Mouse (Mus musculus): ENCODE measurements at regions not wholly inside any gene's neighbourhood (a gene's known extent, or its start where the extent isn't known, plus 50 kb on each side); places are given as distances from the start of the nearest gene placed in this dataset.

DNA sequence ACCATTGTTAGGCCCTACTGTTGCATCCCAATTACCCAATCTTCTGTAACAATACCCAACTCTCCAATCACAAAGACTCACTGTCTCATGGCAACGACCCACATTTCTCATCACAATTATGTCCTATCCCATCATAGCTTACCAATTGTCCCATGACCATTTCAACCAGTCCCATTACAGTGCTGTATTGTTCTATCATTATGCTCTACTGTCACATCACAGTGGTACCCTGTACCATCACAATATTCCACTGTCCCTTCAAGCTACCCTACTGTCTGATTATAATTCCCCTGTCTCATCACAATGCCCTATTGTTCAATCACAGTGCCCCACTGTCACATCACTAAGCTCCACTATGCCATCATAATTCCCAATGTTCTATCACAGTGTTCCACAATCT lies 260.0 kb downstream of the Plekhb2 start:
- Histone ChIP-seq H3K36me3 (ENCODE audit: control insufficient read depth, insufficient read depth, low read length) (no peaks in the 10 kb centered on the region), H3K9ac (ENCODE audit: low read length) (no peak overlapping the region), H3K27ac (ENCODE audit: low read length) (no peak overlapping the region), H3K4me2 (ENCODE audit: low read depth, low read length) (no peak overlapping the region), H3K9me3 (replicated peaks; ENCODE audit: control insufficient read depth, low read length) (no peaks in the 10 kb centered on the region), H3K27me3 (ENCODE audit: control insufficient read depth, insufficient read depth, low read length) (no peaks in the 10 kb centered on the region), H3K4me3 (replicated peaks; ENCODE audit: low read length) (no peak overlapping the region), H3K4me1 (ENCODE audit: control insufficient read depth, insufficient read depth, low read length) (no peaks in the 10 kb centered on the region)
- WGBS = 60% methylated on average over 1 of the region's 1 CpGs
- ATAC-seq (ENCODE audit: insufficient read depth, low FRiP score) = no peak

DNA sequence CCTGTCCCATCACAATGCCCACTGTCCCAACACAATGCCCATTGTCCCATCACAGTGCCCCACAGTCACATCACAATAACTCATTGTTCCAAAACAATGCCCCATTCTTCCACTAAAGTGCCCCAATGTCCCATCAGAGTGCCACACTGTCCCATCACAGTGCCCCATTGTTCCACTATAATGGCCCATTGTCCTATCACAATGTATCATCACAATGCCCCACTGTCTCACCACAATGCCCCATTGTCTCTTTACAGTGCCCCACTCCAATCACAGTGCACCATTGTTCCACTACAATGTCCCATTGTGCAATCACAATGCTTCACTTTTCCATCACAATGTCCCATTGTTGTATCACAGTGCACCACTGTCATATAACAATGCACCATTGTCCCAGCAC lies 265.7 kb downstream of the Plekhb2 start:
- H3K27ac ChIP-seq (ENCODE audit: low read length) = no peak overlapping the region
- H3K4me2 ChIP-seq (ENCODE audit: low read depth, low read length) = no peak overlapping the region
- H3K4me3 ChIP-seq (replicated peaks; ENCODE audit: low read length) = no peak overlapping the region
- no peak for ATAC-seq (ENCODE audit: insufficient read depth, low FRiP score)
- H3K9me3 ChIP-seq (replicated peaks; ENCODE audit: control insufficient read depth, low read length) = 0 out of 2 replicates have a peak, but pooled peaks cover 5% of the 10 kb centered on the region
- no peaks in the 10 kb centered on the region for H3K4me1 ChIP-seq (ENCODE audit: control insufficient read depth, insufficient read depth, low read length)
- no peaks in the 10 kb centered on the region for H3K36me3 ChIP-seq (ENCODE audit: control insufficient read depth, insufficient read depth, low read length)
- no peak overlapping the region for H3K9ac ChIP-seq (ENCODE audit: low read length)
- H3K27me3 ChIP-seq (ENCODE audit: control insufficient read depth, insufficient read depth, low read length) = no peaks in the 10 kb centered on the region

DNA sequence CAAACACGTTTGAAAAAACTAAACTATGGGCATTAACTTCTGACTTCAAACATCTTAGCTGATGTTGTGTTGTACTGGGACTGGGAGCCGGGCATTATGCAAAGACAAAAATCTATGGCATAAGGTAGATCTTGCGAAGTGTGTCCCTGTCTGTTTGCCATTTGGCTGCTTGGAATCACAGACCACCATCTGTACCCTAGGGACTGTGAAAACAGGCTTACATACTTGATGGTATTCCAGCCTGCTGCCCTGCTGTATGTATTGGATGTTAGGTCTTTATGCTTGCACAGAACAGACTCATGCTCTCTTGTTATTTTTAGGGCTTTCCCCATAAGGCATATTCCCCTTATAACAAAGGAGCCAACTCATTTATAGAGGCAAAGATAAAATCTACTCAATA lies 288.1 kb downstream of the Plekhb2 start:
- H3K27ac ChIP-seq (ENCODE audit: low read length) = no peak overlapping the region
- WGBS = 82% methylated on average over 3 of the region's 3 CpGs
- no peaks in the 10 kb centered on the region for H3K36me3 ChIP-seq (ENCODE audit: control insufficient read depth, insufficient read depth, low read length)
- no peaks in the 10 kb centered on the region for H3K27me3 ChIP-seq (ENCODE audit: control insufficient read depth, insufficient read depth, low read length)
- no peak for ATAC-seq (ENCODE audit: insufficient read depth, low FRiP score)
- no peak overlapping the region for H3K4me3 ChIP-seq (replicated peaks; ENCODE audit: low read length)
- no peak overlapping the region for H3K4me2 ChIP-seq (ENCODE audit: low read depth, low read length)
- no peak overlapping the region for H3K9ac ChIP-seq (ENCODE audit: low read length)
- H3K9me3 ChIP-seq (replicated peaks; ENCODE audit: control insufficient read depth, low read length) = no peaks in the 10 kb centered on the region
- no peaks in the 10 kb centered on the region for H3K4me1 ChIP-seq (ENCODE audit: control insufficient read depth, insufficient read depth, low read length)

DNA sequence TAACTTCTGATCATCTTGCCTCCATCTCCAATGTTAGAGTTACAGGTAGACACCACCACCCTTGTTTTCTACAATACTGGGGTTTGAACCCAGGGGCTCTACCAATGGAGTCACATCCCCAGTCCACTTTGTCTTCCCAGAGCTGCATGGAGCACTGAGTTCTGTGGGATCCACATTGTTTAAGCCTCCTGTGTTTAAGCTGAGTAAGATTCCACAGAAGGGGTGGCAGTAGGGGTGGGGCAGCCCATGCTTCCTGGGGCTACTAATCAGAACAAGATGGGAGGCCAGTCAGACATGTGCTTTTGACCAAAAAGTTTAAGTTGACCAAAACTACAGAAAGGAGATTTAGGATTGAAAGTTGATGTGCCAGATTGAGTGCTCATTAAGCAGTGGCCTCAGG lies 299.3 kb downstream of the Plekhb2 start:
- Histone ChIP-seq H3K4me2 (ENCODE audit: low read depth, low read length) (no peak overlapping the region), H3K9me3 (replicated peaks; ENCODE audit: control insufficient read depth, low read length) (no peaks in the 10 kb centered on the region), H3K4me3 (replicated peaks; ENCODE audit: low read length) (no peak overlapping the region), H3K4me1 (ENCODE audit: control insufficient read depth, insufficient read depth, low read length) (no peaks in the 10 kb centered on the region), H3K27me3 (ENCODE audit: control insufficient read depth, insufficient read depth, low read length) (no peaks in the 10 kb centered on the region), H3K36me3 (ENCODE audit: control insufficient read depth, insufficient read depth, low read length) (no peaks in the 10 kb centered on the region), H3K9ac (ENCODE audit: low read length) (no peak overlapping the region), H3K27ac (ENCODE audit: low read length) (no peak overlapping the region)
- ATAC-seq (ENCODE audit: insufficient read depth, low FRiP score) = no peak

DNA sequence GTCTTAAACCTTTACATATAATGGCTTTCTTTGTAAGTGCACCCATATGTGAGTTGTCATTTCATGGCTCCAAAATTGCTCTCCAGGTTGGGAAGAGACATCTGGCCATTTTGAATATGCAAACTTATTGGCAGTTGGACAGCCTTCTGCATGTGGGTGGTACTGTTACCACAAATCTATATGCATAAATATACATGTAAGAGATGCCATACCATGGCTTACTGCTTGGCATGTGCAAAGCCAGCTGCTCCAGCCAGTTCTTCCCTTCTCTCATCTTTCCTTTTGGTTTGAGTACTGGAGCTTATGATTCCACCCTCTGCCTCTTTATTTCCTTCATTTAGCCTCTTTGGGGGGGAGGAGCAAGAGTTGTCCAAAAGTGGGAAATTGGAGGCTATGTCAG lies 312.7 kb downstream of the Plekhb2 start:
- no peaks in the 10 kb centered on the region for H3K27me3 ChIP-seq (ENCODE audit: control insufficient read depth, insufficient read depth, low read length)
- no peak overlapping the region for H3K9ac ChIP-seq (ENCODE audit: low read length)
- H3K4me3 ChIP-seq (replicated peaks; ENCODE audit: low read length) = no peak overlapping the region
- no peak overlapping the region for H3K4me2 ChIP-seq (ENCODE audit: low read depth, low read length)
- no peaks in the 10 kb centered on the region for H3K36me3 ChIP-seq (ENCODE audit: control insufficient read depth, insufficient read depth, low read length)
- no peaks in the 10 kb centered on the region for H3K4me1 ChIP-seq (ENCODE audit: control insufficient read depth, insufficient read depth, low read length)
- no peak overlapping the region for H3K27ac ChIP-seq (ENCODE audit: low read length)
- no peaks in the 10 kb centered on the region for H3K9me3 ChIP-seq (replicated peaks; ENCODE audit: control insufficient read depth, low read length)
- ATAC-seq (ENCODE audit: insufficient read depth, low FRiP score) = no peak

DNA sequence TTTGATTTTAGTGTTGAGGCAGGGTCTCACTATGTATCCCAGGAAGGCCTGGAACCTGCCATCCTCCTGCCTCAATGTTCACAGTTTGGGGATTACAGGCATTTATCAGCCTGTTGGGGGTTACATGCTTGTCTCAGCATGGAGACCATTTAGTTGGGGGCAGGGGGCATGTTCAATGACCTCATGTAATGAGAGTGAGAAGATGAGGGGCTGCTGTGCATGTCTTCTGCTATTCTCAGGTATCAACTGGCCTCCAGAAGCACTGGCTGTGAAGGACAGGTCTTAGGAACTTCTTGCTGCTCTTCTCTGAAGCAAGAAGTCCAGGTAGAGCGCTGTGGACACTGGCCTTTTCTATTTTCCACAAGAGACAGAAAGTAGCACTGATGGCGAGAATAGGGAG lies 350.9 kb downstream of the Plekhb2 start:
- H3K27ac ChIP-seq (ENCODE audit: low read length) = no peak overlapping the region
- no peaks in the 10 kb centered on the region for H3K27me3 ChIP-seq (ENCODE audit: control insufficient read depth, insufficient read depth, low read length)
- H3K9me3 ChIP-seq (replicated peaks; ENCODE audit: control insufficient read depth, low read length) = no peaks in the 10 kb centered on the region
- H3K36me3 ChIP-seq (ENCODE audit: control insufficient read depth, insufficient read depth, low read length) = no peaks in the 10 kb centered on the region
- no peak overlapping the region for H3K4me2 ChIP-seq (ENCODE audit: low read depth, low read length)
- ATAC-seq (ENCODE audit: insufficient read depth, low FRiP score) = no peak
- H3K9ac ChIP-seq (ENCODE audit: low read length) = no peak overlapping the region
- no peaks in the 10 kb centered on the region for H3K4me1 ChIP-seq (ENCODE audit: control insufficient read depth, insufficient read depth, low read length)
- H3K4me3 ChIP-seq (replicated peaks; ENCODE audit: low read length) = no peak overlapping the region
- 90% methylated on average over 2 of the region's 2 CpGs for WGBS

DNA sequence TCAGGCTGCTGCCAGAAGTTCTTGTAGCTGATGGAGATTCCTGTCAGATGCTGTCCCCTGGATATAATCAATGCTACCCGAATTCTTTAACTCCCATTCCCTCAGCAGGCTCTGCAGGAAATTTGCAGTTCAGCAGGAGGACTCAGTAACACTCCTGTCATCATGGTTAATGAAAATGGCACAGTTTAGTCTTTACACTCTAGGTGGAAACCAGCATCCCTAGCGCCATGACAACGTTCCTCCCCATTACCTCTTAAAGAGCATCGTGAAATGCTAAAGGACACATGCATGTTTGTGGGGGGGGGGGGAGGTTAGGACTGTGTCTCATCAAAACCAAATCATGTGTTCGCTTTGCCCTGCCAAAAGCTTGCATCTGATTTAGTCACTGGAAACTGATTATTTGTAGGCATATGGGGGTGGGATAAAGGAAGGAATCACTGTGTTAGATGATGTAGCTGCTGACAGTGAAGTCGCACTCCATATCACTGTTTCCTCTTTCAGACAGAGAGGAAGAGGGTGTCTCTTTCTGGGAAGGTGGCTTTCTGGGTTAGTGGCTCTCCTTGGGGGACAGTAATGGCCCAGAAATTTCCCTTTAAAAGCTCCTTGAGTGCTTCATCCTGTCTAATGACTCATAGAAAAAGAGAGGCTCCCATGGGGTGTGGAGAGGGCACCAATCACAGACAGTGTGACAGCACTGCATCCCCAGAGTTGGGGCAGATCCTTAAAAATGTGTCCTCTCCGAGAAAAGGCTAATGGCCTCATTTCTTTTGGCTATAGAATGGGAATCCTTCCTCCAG lies 351.5 kb downstream of the Plekhb2 start:
- ATAC-seq (ENCODE audit: insufficient read depth, low FRiP score) = no peak
- Histone ChIP-seq H3K9me3 (replicated peaks; ENCODE audit: control insufficient read depth, low read length) (no peaks in the 10 kb centered on the region), H3K4me2 (ENCODE audit: low read depth, low read length) (no peak overlapping the region), H3K4me3 (replicated peaks; ENCODE audit: low read length) (no peak overlapping the region), H3K27ac (ENCODE audit: low read length) (no peak overlapping the region), H3K4me1 (ENCODE audit: control insufficient read depth, insufficient read depth, low read length) (no peaks in the 10 kb centered on the region), H3K36me3 (ENCODE audit: control insufficient read depth, insufficient read depth, low read length) (no peaks in the 10 kb centered on the region), H3K9ac (ENCODE audit: low read length) (no peak overlapping the region), H3K27me3 (ENCODE audit: control insufficient read depth, insufficient read depth, low read length) (no peaks in the 10 kb centered on the region)
- WGBS = 68% methylated on average over 7 of the region's 7 CpGs

DNA sequence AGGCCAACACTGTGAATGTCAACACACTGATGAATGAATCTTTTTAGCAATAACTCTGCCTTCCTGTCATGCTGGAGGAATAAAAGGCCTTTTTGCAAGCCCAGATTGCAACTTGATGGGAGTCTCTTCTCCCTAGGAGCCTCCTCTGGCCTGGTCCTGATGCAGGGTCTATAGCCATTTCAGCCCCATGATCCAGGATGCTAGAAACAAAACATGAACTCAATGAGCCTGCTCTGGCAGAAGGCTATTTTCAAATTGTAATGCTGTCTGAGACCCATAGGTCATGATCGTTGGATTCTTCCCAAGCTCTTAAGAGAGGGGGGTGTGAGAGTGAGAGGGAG lies 352.1 kb downstream of the Plekhb2 start:
- H3K27ac ChIP-seq (ENCODE audit: low read length) = no peak overlapping the region
- no peak overlapping the region for H3K4me3 ChIP-seq (replicated peaks; ENCODE audit: low read length)
- H3K27me3 ChIP-seq (ENCODE audit: control insufficient read depth, insufficient read depth, low read length) = no peaks in the 10 kb centered on the region
- no peak overlapping the region for H3K4me2 ChIP-seq (ENCODE audit: low read depth, low read length)
- no peak overlapping the region for H3K9ac ChIP-seq (ENCODE audit: low read length)
- ATAC-seq (ENCODE audit: insufficient read depth, low FRiP score) = no peak
- WGBS = 65% methylated on average over 1 of the region's 1 CpGs
- H3K4me1 ChIP-seq (ENCODE audit: control insufficient read depth, insufficient read depth, low read length) = no peaks in the 10 kb centered on the region
- H3K36me3 ChIP-seq (ENCODE audit: control insufficient read depth, insufficient read depth, low read length) = no peaks in the 10 kb centered on the region
- no peaks in the 10 kb centered on the region for H3K9me3 ChIP-seq (replicated peaks; ENCODE audit: control insufficient read depth, low read length)

DNA sequence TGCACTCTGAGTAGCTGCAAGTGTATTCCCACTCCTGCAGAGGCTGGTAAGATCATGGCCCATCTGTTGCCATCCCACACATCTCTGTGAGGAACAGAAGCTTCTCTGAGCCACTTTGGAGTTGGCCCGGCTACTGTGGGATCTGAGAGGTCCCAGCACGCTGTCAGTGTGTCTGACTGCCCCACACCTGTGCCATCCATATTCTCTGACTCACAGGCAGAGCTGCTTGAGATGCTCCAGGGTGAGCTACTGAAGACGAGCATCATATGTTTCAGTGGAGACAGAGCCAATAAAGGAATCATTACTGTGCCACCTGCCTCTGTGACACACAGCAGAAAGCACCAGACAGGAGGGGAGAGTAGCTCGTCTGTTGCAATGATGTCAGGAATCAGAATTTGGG lies 352.8 kb downstream of the Plekhb2 start:
- no peaks in the 10 kb centered on the region for H3K36me3 ChIP-seq (ENCODE audit: control insufficient read depth, insufficient read depth, low read length)
- no peaks in the 10 kb centered on the region for H3K9me3 ChIP-seq (replicated peaks; ENCODE audit: control insufficient read depth, low read length)
- H3K4me1 ChIP-seq (ENCODE audit: control insufficient read depth, insufficient read depth, low read length) = no peaks in the 10 kb centered on the region
- H3K4me3 ChIP-seq (replicated peaks; ENCODE audit: low read length) = no peak overlapping the region
- H3K4me2 ChIP-seq (ENCODE audit: low read depth, low read length) = no peak overlapping the region
- ATAC-seq (ENCODE audit: insufficient read depth, low FRiP score) = no peak
- H3K9ac ChIP-seq (ENCODE audit: low read length) = no peak overlapping the region
- 74% methylated on average over 4 of the region's 4 CpGs for WGBS
- no peak overlapping the region for H3K27ac ChIP-seq (ENCODE audit: low read length)
- no peaks in the 10 kb centered on the region for H3K27me3 ChIP-seq (ENCODE audit: control insufficient read depth, insufficient read depth, low read length)

Measured in stomach, embryonic 16.5 days (tissue).